Mouse (Mus musculus): ENCODE data around the gene Pik3ca. TPM values are rescaled to one million over a fixed set of nuclear protein-coding genes. Genes with fewer than 3 reads are reported as not detected.

The Pik3ca gene
- polyA plus RNA-seq, 1 experiment from 2014 or later, result 3.4 TPM

DNA sequence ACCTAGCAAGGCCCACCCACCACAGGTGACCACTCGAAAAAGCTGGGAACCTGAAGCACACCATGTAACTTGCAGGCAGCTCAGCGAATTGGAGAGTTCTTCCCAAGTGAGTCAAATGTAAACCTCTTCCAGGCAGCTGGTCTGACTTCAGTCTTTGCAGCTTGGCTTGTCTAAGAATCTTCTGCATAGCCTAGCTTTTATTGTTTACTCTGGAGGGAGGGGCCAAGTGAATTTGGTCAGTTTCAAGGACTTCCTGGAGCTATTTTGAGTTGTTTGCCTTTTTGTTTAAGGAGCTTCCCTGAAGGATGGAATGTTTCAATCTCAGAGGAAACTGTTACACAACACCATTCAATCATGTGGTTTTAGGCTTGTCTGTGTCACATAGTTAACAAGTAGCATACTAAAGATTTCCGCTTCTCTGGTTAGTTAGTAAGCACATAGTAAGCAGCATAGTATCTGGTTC, 11.4 kb downstream of the Pik3ca start:
- DNase-seq, result no peak

GRCm38 (mm10) chr3:32412502-32413044, 15.1 kb downstream of the Pik3ca start:
- Histone ChIP-seq H3K9ac (replicated peaks) (no peak overlapping the region), H3K27me3 (ENCODE audit: insufficient read depth, low read length) (no peaks in the 10 kb centered on the region), H3K4me3 (ENCODE audit: low read depth, low read length) (no peak overlapping the region), H3K27ac (ENCODE audit: low read depth) (no peak overlapping the region), H3K4me2 (ENCODE audit: low read depth, low read length) (no peak overlapping the region), H3K36me3 (replicated peaks; ENCODE audit: insufficient read depth, low read length) (no peaks in the 10 kb centered on the region), H3K9me3 (ENCODE audit: low read length) (no peaks in the 10 kb centered on the region), H3K4me1 (ENCODE audit: insufficient read depth) (peaks cover 10% of the 10 kb centered on the region; the same call in 1 of the 2 replicates)
- WGBS (ENCODE audit: insufficient replicate concordance), result 75% methylated on average over 7 of the region's 7 CpGs
- ATAC-seq, result no peak
- DNase-seq, result no peak
- TF ChIP-seq CTCF (IDR thresholded peaks at IDR 0.05; ENCODE audit: low read depth), result no peak
- no peak for TF ChIP-seq EP300 (IDR thresholded peaks at IDR 0.05; ENCODE audit: low read depth)

More for the DNA sequence above, 11.4 kb downstream of the Pik3ca start:
- Histone ChIP-seq H3K9ac (replicated peaks) (no peak overlapping the region), H3K36me3 (replicated peaks; ENCODE audit: insufficient read depth, low read length) (no peaks in the 10 kb centered on the region), H3K4me2 (ENCODE audit: low read depth, low read length) (no peak overlapping the region), H3K27me3 (ENCODE audit: insufficient read depth, low read length) (no peaks in the 10 kb centered on the region), H3K4me1 (ENCODE audit: insufficient read depth) (peaks cover 9% of the 10 kb centered on the region; the same call in 1 of the 2 replicates), H3K9me3 (ENCODE audit: low read length) (no peaks in the 10 kb centered on the region), H3K27ac (ENCODE audit: low read depth) (no peak overlapping the region), H3K4me3 (ENCODE audit: low read depth, low read length) (no peak overlapping the region)
- 79% methylated on average over 3 of the region's 3 CpGs for WGBS (ENCODE audit: insufficient replicate concordance)
- TF ChIP-seq CTCF (IDR thresholded peaks at IDR 0.05; ENCODE audit: low read depth) (no peak), EP300 (IDR thresholded peaks at IDR 0.05; ENCODE audit: low read depth) (no peak)
- no peak for ATAC-seq

- Histone ChIP-seq H3K4me1 (ENCODE audit: insufficient read depth) (peaks cover 6% of the 10 kb centered on the region; the same call in 1 of the 2 replicates), H3K4me3 (ENCODE audit: low read depth, low read length) (no peak overlapping the region), H3K36me3 (replicated peaks; ENCODE audit: insufficient read depth, low read length) (no peaks in the 10 kb centered on the region), H3K27me3 (ENCODE audit: insufficient read depth, low read length) (no peaks in the 10 kb centered on the region), H3K27ac (ENCODE audit: low read depth) (no peak overlapping the region), H3K9ac (replicated peaks) (no peak overlapping the region), H3K4me2 (ENCODE audit: low read depth, low read length) (no peak overlapping the region), H3K9me3 (ENCODE audit: low read length) (no peaks in the 10 kb centered on the region)
- ATAC-seq (no peak), DNase-seq (no peak)
- TF ChIP-seq CTCF (IDR thresholded peaks at IDR 0.05; ENCODE audit: low read depth) (no peak), EP300 (IDR thresholded peaks at IDR 0.05; ENCODE audit: low read depth) (no peak)
- WGBS (ENCODE audit: insufficient replicate concordance), result 58% methylated on average over 4 of the region's 4 CpGs
These were observed 16.9 kb downstream of the Pik3ca start for GRCm38 (mm10) chr3:32414381-32414780.

DNA sequence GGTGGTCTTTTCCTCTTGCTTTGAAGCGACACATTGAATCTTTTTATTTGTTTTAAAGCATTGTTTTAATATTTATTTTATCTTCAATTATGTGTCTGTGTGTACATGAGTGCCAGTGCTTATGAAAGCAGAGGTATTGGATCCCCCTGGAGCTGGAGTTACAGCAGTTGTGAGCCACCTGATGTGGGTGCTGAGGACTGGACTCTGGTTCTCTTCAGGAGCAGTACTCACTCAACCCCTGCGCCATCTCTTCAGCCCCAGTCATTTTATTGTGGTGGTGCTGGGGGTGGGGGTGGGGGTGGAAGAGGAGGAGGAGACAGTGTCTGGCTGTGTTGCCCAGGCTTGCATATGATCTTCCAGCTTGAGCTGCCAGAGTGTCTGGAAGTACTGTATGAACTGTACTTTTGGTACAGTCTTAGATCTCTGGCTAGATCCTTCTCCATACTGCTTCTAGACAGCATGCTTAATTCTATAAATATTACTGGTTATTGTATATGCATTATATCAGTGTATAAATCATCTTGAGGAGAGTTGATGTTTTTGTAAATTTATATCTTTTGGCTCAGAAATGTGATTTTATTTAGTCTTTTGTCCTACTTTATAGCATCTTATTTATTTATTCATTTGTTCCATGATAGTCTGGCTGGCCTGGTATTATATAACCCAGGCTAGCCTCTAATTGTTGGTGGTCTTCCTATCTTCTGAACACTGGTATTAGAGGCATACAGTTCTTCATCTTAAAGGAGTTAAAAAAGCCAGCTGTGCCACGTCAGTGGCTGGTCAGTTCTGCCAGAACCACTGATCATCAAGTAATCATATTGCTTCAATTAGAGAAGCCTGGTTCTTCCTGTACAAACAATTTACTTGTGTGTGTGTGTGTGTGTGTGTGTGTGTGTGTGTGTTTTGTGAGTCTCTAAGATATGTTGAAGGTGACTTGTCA, 18.2 kb downstream of the Pik3ca start:
- H3K4me1 ChIP-seq (ENCODE audit: insufficient read depth), result peaks cover 6% of the 10 kb centered on the region; the same call in 1 of the 2 replicates
- TF ChIP-seq CTCF (IDR thresholded peaks at IDR 0.05; ENCODE audit: low read depth) (no peak), EP300 (IDR thresholded peaks at IDR 0.05; ENCODE audit: low read depth) (no peak)
- ATAC-seq (no peak), DNase-seq (no peak)
- no peak overlapping the region for H3K4me3 ChIP-seq (ENCODE audit: low read depth, low read length)
- 74% methylated on average over 3 of the region's 3 CpGs for WGBS (ENCODE audit: insufficient replicate concordance)
- H3K36me3 ChIP-seq (replicated peaks; ENCODE audit: insufficient read depth, low read length), result no peaks in the 10 kb centered on the region
- no peaks in the 10 kb centered on the region for H3K27me3 ChIP-seq (ENCODE audit: insufficient read depth, low read length)
- H3K9me3 ChIP-seq (ENCODE audit: low read length), result no peaks in the 10 kb centered on the region
- no peak overlapping the region for H3K27ac ChIP-seq (ENCODE audit: low read depth)
- H3K4me2 ChIP-seq (ENCODE audit: low read depth, low read length), result no peak overlapping the region
- H3K9ac ChIP-seq (replicated peaks), result no peak overlapping the region

DNA sequence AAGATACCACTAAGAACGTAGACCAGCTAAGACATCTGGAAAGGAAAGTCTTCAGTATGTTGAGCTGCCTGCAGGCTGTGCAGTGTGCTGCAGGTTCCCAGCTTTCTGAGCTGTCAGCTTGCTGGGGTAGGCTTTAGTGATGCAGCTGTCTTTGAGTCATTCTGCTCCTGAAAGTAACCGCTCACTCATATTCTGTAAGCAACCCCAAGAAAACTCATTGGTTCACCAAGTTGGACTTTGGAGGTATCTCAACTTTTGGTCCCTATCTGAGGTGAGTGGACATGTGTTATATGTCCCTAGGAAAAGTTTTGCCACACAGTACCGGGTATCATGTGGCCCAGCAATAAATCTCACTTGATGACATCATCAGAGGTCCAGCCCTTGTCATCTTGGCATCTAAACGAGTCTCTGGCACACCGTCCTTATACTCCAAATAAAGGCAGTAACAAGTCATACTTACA, 20.3 kb downstream of the Pik3ca start:
- Histone ChIP-seq H3K4me3 (ENCODE audit: low read depth, low read length) (no peak overlapping the region), H3K4me2 (ENCODE audit: low read depth, low read length) (no peak overlapping the region), H3K27me3 (ENCODE audit: insufficient read depth, low read length) (no peaks in the 10 kb centered on the region), H3K9me3 (ENCODE audit: low read length) (no peaks in the 10 kb centered on the region), H3K27ac (ENCODE audit: low read depth) (no peak overlapping the region), H3K9ac (replicated peaks) (no peak overlapping the region), H3K36me3 (replicated peaks; ENCODE audit: insufficient read depth, low read length) (no peaks in the 10 kb centered on the region), H3K4me1 (ENCODE audit: insufficient read depth) (peaks cover 10% of the 10 kb centered on the region)
- ATAC-seq (no peak), DNase-seq (no peak)
- TF ChIP-seq EP300 (IDR thresholded peaks at IDR 0.05; ENCODE audit: low read depth), result no peak
- WGBS (ENCODE audit: insufficient replicate concordance), result 78% methylated on average over 5 of the region's 5 CpGs

DNA sequence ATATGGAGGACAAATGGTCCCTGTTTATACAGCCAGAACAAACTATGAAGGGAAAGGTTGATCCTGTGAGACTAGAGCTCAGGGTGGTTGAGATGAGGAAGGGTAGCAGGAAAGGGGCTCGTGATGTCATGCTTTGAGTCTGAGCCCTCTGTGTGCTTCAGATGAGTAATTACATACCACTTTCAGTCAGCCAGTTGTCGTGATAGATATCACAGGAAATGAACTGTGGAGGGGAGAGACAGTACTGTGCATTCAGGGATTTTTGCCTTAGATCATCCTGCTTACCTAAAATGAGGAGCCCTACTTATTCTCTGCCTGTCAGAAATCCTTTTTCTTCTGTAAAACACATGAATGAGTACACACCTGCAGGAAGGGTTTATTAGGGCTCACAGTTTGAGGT, 22.4 kb downstream of the Pik3ca start:
- TF ChIP-seq CTCF (IDR thresholded peaks at IDR 0.05; ENCODE audit: low read depth) (no peak), EP300 (IDR thresholded peaks at IDR 0.05; ENCODE audit: low read depth) (no peak)
- Histone ChIP-seq H3K4me1 (ENCODE audit: insufficient read depth) (peaks cover 10% of the 10 kb centered on the region), H3K36me3 (replicated peaks; ENCODE audit: insufficient read depth, low read length) (0 out of 2 replicates have a peak, but pooled peaks cover 4% of the 10 kb centered on the region), H3K4me3 (ENCODE audit: low read depth, low read length) (no peak overlapping the region), H3K4me2 (ENCODE audit: low read depth, low read length) (no peak overlapping the region), H3K9ac (replicated peaks) (no peak overlapping the region), H3K9me3 (ENCODE audit: low read length) (no peaks in the 10 kb centered on the region), H3K27me3 (ENCODE audit: insufficient read depth, low read length) (no peaks in the 10 kb centered on the region), H3K27ac (ENCODE audit: low read depth) (no peak overlapping the region)
- 43% methylated on average over 2 of the region's 2 CpGs for WGBS (ENCODE audit: insufficient replicate concordance)
- ATAC-seq (no peak), DNase-seq (no peak)
